Mouse (Mus musculus) lung, embryonic 14.5 days (tissue): Measurements from ENCODE around the gene Rrad. TPM values are rescaled to one million over a fixed set of nuclear protein-coding genes. Genes with fewer than 3 reads are reported as not detected.
A peak's percentile ranks its signal among the peaks of the same experiment; 100 is the strongest.

Experiments
- ATAC-seq: fragments of 200-750 bp; cut with Nextera tagmentation; 2 replicates; pipeline ENCODE4 v1.8.0; 2017; ENCODE audit warnings: mild to moderate bottlenecking, moderate TSS enrichment, moderate library complexity; ENCODE audit not compliant: insufficient read depth
- DNase-seq: peaks from one replicate; pipeline ENCODE4 v3.0.0-alpha.2; 2015
- H3K27ac ChIP-seq: fragments of 300-500 bp; sonication (generic); 2 replicates; pipeline ENCODE4 v1.5.1; 2014; ENCODE audit warnings: low read depth, mild to moderate bottlenecking, moderate library complexity
- H3K27me3 ChIP-seq: fragments of 300-500 bp; sonication (generic); 2 replicates; pipeline ENCODE4 v1.6.1; 2014; ENCODE audit warnings: low read length, control low read depth; ENCODE audit not compliant: insufficient read depth
- H3K36me3 ChIP-seq: fragments of 300-500 bp; sonication (generic); 2 replicates; pipeline ENCODE4 v1.6.1; 2014; ENCODE audit warnings: control low read depth; ENCODE audit not compliant: insufficient read depth
- H3K4me1 ChIP-seq: fragments of 300-500 bp; sonication (generic); 2 replicates; pipeline ENCODE4 v1.6.1; 2014; ENCODE audit warnings: antibody characterized with exemption, control low read depth; ENCODE audit not compliant: insufficient read depth
- H3K4me2 ChIP-seq: fragments of 300-500 bp; sonication (generic); 2 replicates; pipeline ENCODE4 v1.6.1; 2014; ENCODE audit warnings: mild to moderate bottlenecking
- H3K4me3 ChIP-seq: fragments of 300-500 bp; sonication (generic); 2 replicates; pipeline ENCODE4 v1.5.1; 2014; ENCODE audit warnings: low read depth, low read length
- H3K9ac ChIP-seq: fragments of 300-500 bp; sonication (generic); 2 replicates; pipeline ENCODE4 v1.6.1; 2014
- H3K9me3 ChIP-seq: fragments of 300-500 bp; sonication (generic); 2 replicates; pipeline ENCODE4 v1.6.1; 2016; ENCODE audit warnings: low read depth, low read length, control low read depth
- CTCF ChIP-seq: IDR thresholded peaks from 2 replicates; pipeline ENCODE4 v1.5.1; 2016; ENCODE audit warnings: antibody characterized with exemption, low read depth
- whole genome bisulfite sequencing: fragments of 180-500 bp; shearing (Covaris S2); extraction: QIAGEN DNeasy Blood & Tissue Kit; methylation state at CpG from one replicate; pipeline ENCODE4 v1.1.7; 2014; 5-methylcytosine and 5-hydroxymethylcytosine counted together
- polyA plus RNA-seq: library from polyadenylated mRNA; unstranded; fragments of >200 nt; fragmentation: Nextera tagmentation; extraction: Ambion mirVana; gene quantifications from 2 replicates; pipeline ENCODE4 v1.2.1, GENCODE M21; 2014

Gene Rrad
- polyA plus RNA-seq, 1 experiment from 2014 or later = 10.1 TPM

GRCm38 (mm10) chr8:104601941-104602371 is 29.2 kb downstream of the Rrad start:
- H3K27ac ChIP-seq = no peak overlapping the region
- H3K9ac ChIP-seq = peak overlapping the region; percentile 15; the same call in 1 of the 2 replicates
- 1% methylated on average over 12 of the region's 12 CpGs for WGBS
- no peaks in the 10 kb centered on the region for H3K9me3 ChIP-seq
- ATAC-seq (peak; percentile 51; the same call in 1 of the 2 replicates), DNase-seq (peak; percentile 25)
- H3K4me3 ChIP-seq = peak overlapping the region; percentile 13
- peaks cover 3% of the 10 kb centered on the region for H3K36me3 ChIP-seq
- 0 out of 2 replicates have a peak, but pooled peaks cover 4% of the 10 kb centered on the region for H3K4me1 ChIP-seq
- H3K4me2 ChIP-seq = peak overlapping the region; percentile 56
- no peaks in the 10 kb centered on the region for H3K27me3 ChIP-seq
- no peak for TF ChIP-seq CTCF

GRCm38 (mm10) chr8:104601386-104601785 is 29.7 kb downstream of the Rrad start:
- Histone ChIP-seq H3K4me3 (no peak overlapping the region), H3K4me2 (peak overlapping the region; percentile 56), H3K27ac (no peak overlapping the region), H3K9ac (no peak overlapping the region), H3K9me3 (no peaks in the 10 kb centered on the region), H3K4me1 (0 out of 2 replicates have a peak, but pooled peaks cover 4% of the 10 kb centered on the region), H3K36me3 (peaks cover 8% of the 10 kb centered on the region), H3K27me3 (no peaks in the 10 kb centered on the region)
- ATAC-seq = no peak
- no peak for TF ChIP-seq CTCF
- DNase-seq = no peak
- 33% methylated on average over 7 of the region's 7 CpGs for WGBS

GRCm38 (mm10) chr8:104598496-104598895 is 32.6 kb downstream of the Rrad start:
- Histone ChIP-seq H3K27ac (no peak overlapping the region), H3K27me3 (no peaks in the 10 kb centered on the region), H3K9me3 (no peaks in the 10 kb centered on the region), H3K4me2 (no peak overlapping the region), H3K36me3 (peaks cover 33% of the 10 kb centered on the region), H3K9ac (no peak overlapping the region), H3K4me1 (0 out of 2 replicates have a peak, but pooled peaks cover 4% of the 10 kb centered on the region), H3K4me3 (no peak overlapping the region)
- ATAC-seq = no peak
- peak; percentile 55 for DNase-seq
- WGBS = 27% methylated on average over 6 of the region's 6 CpGs
- no peak for TF ChIP-seq CTCF

GRCm38 (mm10) chr8:104597656-104598055 is 33.5 kb downstream of the Rrad start:
- H3K4me2 ChIP-seq = no peak overlapping the region
- H3K4me1 ChIP-seq = 0 out of 2 replicates have a peak, but pooled peaks cover 4% of the 10 kb centered on the region
- no peak for TF ChIP-seq CTCF
- DNase-seq (peak; percentile 51), ATAC-seq (no peak)
- WGBS = 57% methylated on average over 6 of the region's 6 CpGs
- H3K9ac ChIP-seq = no peak overlapping the region
- H3K4me3 ChIP-seq = no peak overlapping the region
- no peak overlapping the region; the same call in 1 of the 2 replicates for H3K27ac ChIP-seq
- peaks cover 34% of the 10 kb centered on the region for H3K36me3 ChIP-seq
- no peaks in the 10 kb centered on the region for H3K9me3 ChIP-seq
- H3K27me3 ChIP-seq = no peaks in the 10 kb centered on the region

- WGBS = 78% methylated on average over 21 of the region's 21 CpGs
- ATAC-seq (no peak), DNase-seq (no peak)
- H3K27ac ChIP-seq = no peak overlapping the region
- no peaks in the 10 kb centered on the region for H3K27me3 ChIP-seq
- H3K36me3 ChIP-seq = peaks cover 34% of the 10 kb centered on the region
- no peak overlapping the region for H3K4me3 ChIP-seq
- H3K4me1 ChIP-seq = no peaks in the 10 kb centered on the region
- TF ChIP-seq CTCF = no peak
- H3K9me3 ChIP-seq = no peaks in the 10 kb centered on the region
- H3K4me2 ChIP-seq = no peak overlapping the region
- H3K9ac ChIP-seq = no peak overlapping the region
Observed at GRCm38 (mm10) chr8:104595773-104596536, 35.2 kb downstream of the Rrad start.

- Histone ChIP-seq H3K4me1 (no peaks in the 10 kb centered on the region), H3K9ac (no peak overlapping the region), H3K4me2 (no peak overlapping the region), H3K9me3 (no peaks in the 10 kb centered on the region), H3K27ac (no peak overlapping the region), H3K27me3 (no peaks in the 10 kb centered on the region), H3K4me3 (no peak overlapping the region), H3K36me3 (peaks cover 34% of the 10 kb centered on the region)
- no peak for TF ChIP-seq CTCF
- no peak for ATAC-seq
- no peak for DNase-seq
- WGBS = 95% methylated on average over 19 of the region's 19 CpGs
Observed at GRCm38 (mm10) chr8:104594611-104595362, 36.3 kb downstream of the Rrad start.
